Mouse (Mus musculus): ENCODE data around the gene Zfp872.
"Not testable (repeated sequence)": the region's sequence is repeated elsewhere in the genome, so short reads cannot be mapped to it uniquely, and the experiment has no call there.

The Zfp872 gene

GRCm38 (mm10) chr9:22169327-22169726 is 18.6 kb upstream of the Zfp872 start:
- DNase-seq (ENCODE audit: low spot score), result no peak

- DNase-seq (ENCODE audit: low spot score), result no peak
Observed at GRCm38 (mm10) chr9:22172318-22172717, 15.6 kb upstream of the Zfp872 start.

- no peak for DNase-seq (ENCODE audit: low spot score)
Observed at GRCm38 (mm10) chr9:22196412-22196811, 8.5 kb downstream of the Zfp872 start.

GRCm38 (mm10) chr9:22213785-22214194 is 25.9 kb downstream of the Zfp872 start:
- DNase-seq (ENCODE audit: low spot score), result no peak

- DNase-seq (ENCODE audit: low spot score), result no peak
Observed at GRCm38 (mm10) chr9:22214549-22214948, 26.7 kb downstream of the Zfp872 start.

- no peak for DNase-seq (ENCODE audit: low spot score)
Observed at GRCm38 (mm10) chr9:22216705-22217104, 28.8 kb downstream of the Zfp872 start.

- DNase-seq (ENCODE audit: low spot score), result no peak
Observed at GRCm38 (mm10) chr9:22217858-22218493, 30.1 kb downstream of the Zfp872 start.

GRCm38 (mm10) chr9:22224066-22224465 is 36.2 kb downstream of the Zfp872 start:
- no peak for DNase-seq (ENCODE audit: low spot score)

- no peak for DNase-seq (ENCODE audit: low spot score)
Observed at GRCm38 (mm10) chr9:22224536-22225503, 36.9 kb downstream of the Zfp872 start.

GRCm38 (mm10) chr9:22225581-22226388 is 37.9 kb downstream of the Zfp872 start, which contains the start of gene Zfp809:
Zfp809 (plus strand) TSS chr9:22225714.
- DNase-seq (ENCODE audit: low spot score), result peak; percentile 99

GRCm38 (mm10) chr9:22226389-22226673 is 38.4 kb downstream of the Zfp872 start:
- not testable (repeated sequence) for DNase-seq (ENCODE audit: low spot score)

GRCm38 (mm10) chr9:22226846-22227245 is 39.0 kb downstream of the Zfp872 start:
- peak; percentile 24 for DNase-seq (ENCODE audit: low spot score)

GRCm38 (mm10) chr9:22229386-22230026 is 41.6 kb downstream of the Zfp872 start:
- DNase-seq (ENCODE audit: low spot score), result no peak

GRCm38 (mm10) chr9:22230061-22230460 is 42.2 kb downstream of the Zfp872 start:
- DNase-seq (ENCODE audit: low spot score), result no peak

- no peak for DNase-seq (ENCODE audit: low spot score)
Observed at GRCm38 (mm10) chr9:22230556-22230955, 42.7 kb downstream of the Zfp872 start.

- no peak for DNase-seq (ENCODE audit: low spot score)
Observed at GRCm38 (mm10) chr9:22240001-22240400, 52.1 kb downstream of the Zfp872 start.

- no peak for DNase-seq (ENCODE audit: low spot score)
Observed at GRCm38 (mm10) chr9:22244242-22244641, 56.4 kb downstream of the Zfp872 start.
